Mouse (Mus musculus): Measurements from ENCODE around the gene Rgs12.

Rgs12 gene

DNA sequence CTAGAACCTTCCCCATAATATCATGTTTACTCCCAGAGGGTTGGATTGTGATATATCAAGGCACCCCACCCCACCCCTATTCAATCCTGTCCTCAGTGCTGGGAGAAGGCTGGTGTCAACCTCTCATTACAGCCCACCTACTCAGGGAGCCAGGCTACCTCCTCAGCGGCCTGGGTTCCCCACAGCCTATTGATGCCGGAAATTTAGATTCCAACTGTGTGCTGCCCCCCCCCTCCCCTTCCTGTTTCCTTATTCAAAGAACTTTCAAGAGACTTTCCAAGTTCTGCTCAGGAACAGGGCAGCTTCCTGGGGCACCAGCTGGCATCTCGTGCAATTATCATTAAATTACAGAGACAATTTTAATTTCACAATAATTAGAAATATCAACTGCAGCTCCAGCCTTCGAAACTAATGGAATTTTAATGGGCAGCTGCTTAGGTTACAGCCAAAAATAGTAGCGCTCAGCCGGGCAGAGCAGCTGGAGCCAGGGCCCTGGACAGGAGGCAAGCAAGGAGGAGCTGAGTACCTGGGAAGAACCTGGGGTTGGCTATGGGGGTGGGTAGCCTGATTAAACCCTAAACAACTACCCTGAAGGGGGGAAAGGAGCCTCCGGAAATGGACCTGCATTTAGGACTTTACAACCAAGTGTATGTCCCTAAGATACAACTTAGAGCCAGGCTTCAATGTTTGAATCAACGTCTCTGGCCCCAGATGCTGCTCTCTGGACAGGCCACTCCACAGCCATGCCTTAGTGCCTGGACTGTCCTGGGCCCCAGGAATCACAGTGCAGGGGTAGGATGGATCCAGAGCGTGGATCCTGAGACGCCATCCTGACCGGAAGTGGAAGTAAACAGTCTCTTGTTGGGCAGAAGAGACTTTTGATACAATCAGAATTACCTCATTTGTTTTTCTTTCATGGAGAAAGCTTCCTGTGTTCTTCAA, 17.5 kb upstream of the Rgs12 start:
- no peak for DNase-seq (ENCODE audit: low spot score in 2 of 2)

DNA sequence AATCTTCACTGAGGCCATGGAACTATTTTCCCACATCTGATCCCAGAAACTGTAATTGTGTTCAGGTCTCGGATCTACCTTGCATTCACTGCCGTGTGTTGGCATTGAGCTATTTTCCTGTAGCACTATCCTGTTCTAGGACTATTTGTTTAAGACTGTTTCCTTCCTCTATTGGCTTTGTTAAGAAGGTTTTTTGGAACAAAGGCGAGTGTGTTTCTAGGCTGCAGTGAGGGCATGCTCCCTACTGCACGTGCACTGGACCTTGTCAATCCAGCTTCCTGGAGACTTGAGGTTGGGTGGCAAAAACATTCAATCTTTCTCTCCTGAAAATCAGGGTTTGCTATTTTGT, 16.8 kb upstream of the Rgs12 start:
- DNase-seq (ENCODE audit: low spot score in 2 of 2) = no peak

DNA sequence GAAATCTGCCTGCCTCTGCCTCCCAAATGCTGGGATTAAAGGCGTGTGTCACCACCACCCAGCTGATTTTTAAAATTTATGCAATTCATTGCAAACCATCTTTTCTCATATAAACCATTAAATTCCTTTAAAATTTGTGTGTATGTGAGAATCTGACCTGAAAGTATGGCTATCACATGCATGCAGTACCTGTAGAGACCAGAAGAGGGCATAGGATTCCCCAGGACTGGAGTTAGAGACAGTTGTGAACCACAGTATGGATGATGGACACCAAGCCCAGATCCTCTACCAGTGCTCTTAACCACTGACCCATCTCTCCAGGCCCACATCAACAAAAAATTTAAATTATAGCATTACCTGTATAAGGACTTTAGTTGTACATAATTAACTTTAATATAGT, 15.8 kb upstream of the Rgs12 start:
- peak in 1 of 2 experiments; percentile 46 for DNase-seq (ENCODE audit: low spot score in 2 of 2)

DNA sequence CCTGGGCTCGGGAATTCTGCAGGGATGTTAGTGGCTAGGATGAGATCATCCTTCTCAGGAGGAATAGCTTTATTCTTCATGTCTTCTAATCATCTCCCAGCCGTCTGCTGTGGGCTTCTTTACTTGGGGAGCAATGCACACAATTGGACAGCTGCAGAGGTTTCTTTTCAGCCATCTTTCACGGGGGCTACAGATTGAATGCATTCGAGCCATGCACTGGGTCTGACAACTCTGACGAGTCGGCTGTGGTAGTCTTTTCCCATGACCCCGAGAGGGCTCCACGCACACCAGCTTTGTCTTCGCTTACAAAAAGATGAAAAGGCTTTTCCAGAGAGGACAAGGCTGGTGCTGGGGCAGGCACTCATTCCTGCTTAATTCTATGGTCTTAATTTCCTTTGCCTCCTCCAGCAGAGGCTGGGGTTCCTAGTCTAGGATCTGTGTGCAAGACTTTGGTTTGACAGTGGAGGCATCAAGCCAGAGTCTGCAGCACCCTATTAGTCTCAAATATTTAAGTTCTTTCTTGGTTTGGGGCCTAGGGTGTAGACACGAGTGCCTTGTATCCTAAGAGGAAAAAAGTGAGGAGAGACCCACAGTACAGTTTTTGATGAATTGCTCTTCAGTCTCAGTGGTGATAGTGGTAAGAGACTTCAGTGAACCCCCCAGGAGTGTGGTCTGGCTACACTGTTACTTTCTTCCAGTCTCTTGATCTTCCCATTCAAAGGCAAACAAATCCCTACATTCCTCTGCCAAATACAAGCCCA, 7.4 kb upstream of the Rgs12 start:
- no peak for DNase-seq (ENCODE audit: low spot score in 2 of 2)

- no peak for DNase-seq (ENCODE audit: low spot score in 2 of 2)
Observed at GRCm38 (mm10) chr5:34943428-34943827, 5.8 kb upstream of the Rgs12 start.

- peak in 1 of 2 experiments; percentile 78 for DNase-seq (ENCODE audit: low spot score in 2 of 2)
Observed at GRCm38 (mm10) chr5:34949769-34950211, 545 bp downstream of the Rgs12 start.

DNA sequence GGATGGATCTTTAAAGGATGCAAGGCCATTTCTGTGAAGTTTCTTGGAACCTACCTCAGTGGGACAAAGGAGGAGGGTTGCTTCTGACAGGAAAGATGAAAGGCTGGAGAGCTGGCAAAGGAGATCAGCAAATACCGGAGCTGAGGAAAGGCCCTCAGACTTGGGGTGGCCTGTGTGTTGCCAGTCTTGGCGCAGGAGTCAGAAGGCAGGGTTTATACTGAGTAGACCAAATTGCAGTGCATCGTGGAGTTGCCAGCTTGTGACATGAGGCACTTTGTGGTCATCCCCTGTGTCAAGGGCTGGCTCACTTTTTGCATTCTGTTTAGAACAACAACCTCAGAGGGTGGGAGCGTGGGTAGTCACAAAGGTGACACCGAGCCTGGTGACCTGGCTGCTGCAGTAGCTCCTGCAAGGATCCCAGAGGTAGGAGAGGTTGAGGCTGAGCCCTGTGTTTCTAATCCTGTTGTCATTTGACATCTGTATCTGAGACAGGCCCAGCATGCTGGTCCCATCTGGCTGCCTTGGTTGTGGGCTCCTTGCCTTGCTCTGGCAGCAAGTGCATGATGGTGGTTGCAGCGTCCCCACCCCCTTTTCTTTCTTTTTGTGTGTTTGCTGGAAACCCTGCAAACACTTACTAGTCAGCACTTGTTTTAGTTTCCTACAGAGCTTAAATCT, 1.4 kb downstream of the Rgs12 start:
- no peak for DNase-seq (ENCODE audit: low spot score in 2 of 2)

GRCm38 (mm10) chr5:34951161-34951834, 2.1 kb downstream of the Rgs12 start:
- no peak for DNase-seq (ENCODE audit: low spot score in 2 of 2)

GRCm38 (mm10) chr5:34954508-34954907, 5.3 kb downstream of the Rgs12 start:
- DNase-seq (ENCODE audit: low spot score in 2 of 2) = no peak

DNA sequence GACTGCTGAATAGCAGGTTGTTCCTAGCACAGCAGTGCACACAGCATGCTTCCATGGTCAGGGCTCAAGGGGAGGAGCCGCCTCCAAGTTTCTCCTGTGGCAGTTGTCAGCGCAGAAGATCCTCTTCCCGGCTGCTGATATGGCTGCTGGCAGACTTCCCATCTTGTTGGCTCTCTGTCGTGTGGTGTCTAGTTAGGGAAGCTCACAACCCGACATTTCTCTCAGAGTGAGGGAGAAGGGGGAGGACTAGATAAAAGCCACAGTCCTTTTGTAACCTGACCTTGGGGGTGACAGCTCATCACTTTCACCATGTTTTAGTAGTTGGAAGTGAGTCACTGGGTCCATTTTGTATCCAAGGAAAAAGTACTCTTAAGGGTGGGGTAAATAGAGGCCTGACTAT, 6.4 kb downstream of the Rgs12 start:
- no peak for DNase-seq (ENCODE audit: low spot score in 2 of 2)

DNA sequence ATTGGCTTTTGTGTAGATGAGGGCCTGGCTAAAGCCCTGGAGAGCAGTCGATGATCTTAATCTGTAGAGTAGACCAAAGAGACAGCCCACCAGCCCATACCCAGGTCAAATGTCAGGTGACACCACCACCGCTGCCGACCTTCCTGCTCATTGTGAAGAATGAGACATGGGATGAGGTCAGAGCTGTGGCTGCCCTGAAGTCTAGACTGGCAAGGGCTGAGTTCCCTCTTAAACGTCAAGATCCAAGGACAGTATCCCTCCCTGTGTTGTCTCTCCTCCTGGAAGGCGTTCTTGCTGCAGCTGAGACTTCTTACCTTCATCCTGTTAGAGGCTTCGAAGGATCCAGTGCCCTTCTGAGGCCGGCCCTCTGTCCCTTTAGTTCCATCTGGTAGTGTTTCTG, 6.9 kb downstream of the Rgs12 start:
- DNase-seq (ENCODE audit: low spot score in 2 of 2) = no peak

DNA sequence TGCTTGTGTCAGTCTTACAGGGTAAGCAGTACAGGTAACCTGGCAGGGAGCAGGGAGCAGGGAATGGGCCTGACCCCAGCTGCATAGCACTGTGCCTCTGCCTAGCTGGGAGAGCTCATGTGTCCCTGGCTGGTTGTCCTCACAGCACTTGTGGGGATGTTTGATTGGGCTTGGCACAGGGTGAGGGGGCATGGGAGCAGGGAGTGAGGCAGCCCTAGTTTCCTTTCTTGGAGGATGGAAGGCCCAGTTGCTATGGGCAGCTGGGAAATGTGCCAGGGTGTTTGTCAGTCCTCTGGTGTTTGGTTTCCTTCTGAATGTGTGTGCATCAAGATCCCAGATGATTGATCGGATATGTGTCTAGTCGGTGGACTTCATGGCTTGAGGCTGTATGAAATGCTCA, 7.8 kb downstream of the Rgs12 start:
- DNase-seq (ENCODE audit: low spot score in 2 of 2) = no peak

DNA sequence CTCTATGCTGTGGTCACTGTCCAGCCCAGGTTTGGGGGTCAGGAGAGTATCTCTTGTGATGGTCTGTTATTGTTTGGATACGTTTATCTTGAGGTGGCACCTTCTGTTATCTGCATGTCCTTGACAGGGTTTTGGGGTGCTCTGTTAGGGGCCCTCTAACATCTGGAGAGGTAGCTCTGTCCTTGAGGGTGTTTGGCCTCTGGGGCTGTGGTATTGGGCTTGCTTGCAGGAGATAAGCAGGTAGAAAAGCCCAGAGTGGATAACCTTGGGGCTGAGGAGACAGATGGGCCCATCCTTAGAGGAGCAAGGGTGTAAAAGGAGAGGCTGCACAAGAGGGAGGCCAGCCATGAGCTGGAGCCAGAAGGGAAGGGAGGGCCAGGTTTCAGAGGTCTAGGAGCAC, 10.8 kb downstream of the Rgs12 start:
- peak in 1 of 2 experiments; percentile 63 for DNase-seq (ENCODE audit: low spot score in 2 of 2)

DNA sequence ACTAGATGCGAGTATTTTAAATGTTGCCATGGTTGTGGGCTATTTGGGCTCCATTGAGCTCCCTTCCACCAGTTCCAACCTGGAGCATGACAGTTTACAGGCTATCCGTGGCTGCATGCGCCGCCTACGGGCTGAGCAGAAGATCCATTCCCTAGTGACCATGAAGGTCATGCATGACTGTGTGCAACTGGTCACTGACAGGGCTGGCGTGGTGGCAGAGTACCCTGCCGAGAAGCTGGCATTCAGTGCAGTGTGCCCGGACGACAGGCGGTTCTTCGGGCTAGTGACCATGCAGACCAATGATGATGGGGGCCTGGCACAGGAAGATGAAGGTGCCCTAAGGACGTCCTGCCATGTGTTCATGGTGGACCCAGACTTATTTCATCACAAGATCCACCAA, 16.3 kb downstream of the Rgs12 start:
- no peak for DNase-seq (ENCODE audit: low spot score in 2 of 2)

- no peak for DNase-seq (ENCODE audit: low spot score in 2 of 2)
Observed at GRCm38 (mm10) chr5:34968386-34968785, 19.1 kb downstream of the Rgs12 start.

DNA sequence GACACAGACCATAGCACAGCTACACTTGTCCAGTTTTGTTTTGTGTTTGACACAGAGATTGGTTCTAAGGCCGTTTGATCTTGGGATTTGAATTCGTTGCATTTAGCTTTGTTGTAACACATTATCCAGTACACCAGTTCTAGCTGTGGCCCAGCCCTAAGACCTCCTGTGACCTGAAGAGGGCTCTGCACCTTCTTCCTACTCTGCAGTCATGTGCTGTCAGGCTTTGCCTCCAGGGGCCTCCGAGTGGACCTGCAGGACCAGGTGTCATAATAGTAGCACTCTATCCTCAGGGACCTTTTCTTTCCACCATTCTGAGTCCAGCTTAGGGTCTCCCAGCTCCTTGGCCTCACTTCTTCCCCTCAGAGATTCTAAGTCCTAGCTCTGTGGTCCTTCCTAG, 23.2 kb downstream of the Rgs12 start:
- no peak for DNase-seq (ENCODE audit: low spot score in 2 of 2)

GRCm38 (mm10) chr5:34973560-34974317, 24.5 kb downstream of the Rgs12 start:
- DNase-seq (ENCODE audit: low spot score in 2 of 2) = no peak

DNA sequence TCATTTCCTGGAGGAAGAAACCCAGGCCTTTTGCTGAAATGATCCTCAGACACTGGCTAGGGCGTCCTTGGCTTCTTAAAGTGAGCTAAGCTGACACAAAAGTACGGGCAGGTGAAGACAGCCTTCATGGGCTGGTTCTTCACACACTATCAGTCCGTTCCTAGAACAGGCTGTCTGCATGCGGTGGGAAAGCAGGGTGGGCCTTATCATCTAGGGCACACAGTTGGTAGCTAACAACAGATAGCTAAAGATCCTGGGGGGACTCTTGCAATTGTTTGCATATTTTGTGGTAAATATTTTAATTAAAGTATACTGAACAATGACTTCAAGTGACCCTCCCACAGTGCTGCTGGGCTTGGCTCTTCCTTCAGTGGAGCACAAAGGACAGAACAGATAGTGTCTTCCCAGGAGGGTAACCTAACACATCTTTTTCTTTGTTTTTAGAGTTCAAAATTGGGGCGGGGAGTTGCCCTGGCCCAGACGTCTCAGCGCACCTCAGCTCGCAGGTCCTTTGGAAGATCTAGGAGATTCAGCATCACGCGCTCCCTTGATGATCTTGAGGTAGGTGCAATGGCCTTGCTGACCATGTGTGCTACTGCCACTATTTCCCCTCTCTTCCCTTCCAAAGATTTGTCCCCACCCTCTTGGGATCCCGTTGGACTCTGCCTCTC, 25.7 kb downstream of the Rgs12 start:
- peak in 1 of 2 experiments; percentile 59 for DNase-seq (ENCODE audit: low spot score in 2 of 2)

DNA sequence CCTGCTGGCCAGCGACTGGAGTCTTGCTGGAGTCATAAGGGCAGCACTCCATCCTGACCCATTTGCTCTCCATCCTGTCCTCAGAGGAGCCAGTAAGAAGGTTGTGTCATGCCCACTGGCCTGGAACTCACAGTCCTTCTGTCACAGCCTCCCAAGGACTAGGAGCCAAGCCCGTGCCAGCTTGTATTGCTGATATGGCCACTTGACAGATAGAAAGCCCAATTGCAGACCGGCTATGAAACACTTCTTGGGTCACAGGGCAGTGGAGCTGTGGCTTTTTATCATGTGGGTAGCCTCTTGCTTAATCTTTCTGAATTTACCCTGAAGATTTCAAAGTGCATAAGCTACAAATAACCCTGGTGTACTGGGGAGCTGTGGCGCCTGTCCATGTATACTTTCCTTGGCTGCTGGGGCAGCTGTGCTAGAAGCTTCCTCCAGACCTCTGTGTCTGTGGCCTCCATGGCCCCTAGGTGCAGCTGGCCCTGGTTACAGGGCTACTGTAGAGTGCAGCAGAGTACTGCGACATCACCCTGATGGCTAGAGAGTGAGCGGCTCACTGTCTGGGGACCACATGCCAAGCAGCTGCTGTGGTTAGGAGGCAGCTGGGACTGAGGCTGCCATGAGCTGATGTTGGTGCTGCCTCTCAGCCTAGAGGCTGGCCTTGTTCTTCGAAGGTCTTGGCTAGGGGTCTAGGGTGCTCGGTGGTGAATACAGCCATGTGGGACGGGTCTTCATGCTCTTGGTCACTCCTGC, 27.5 kb downstream of the Rgs12 start:
- DNase-seq (ENCODE audit: low spot score in 2 of 2) = peak in 1 of 2 experiments; percentile 52

DNA sequence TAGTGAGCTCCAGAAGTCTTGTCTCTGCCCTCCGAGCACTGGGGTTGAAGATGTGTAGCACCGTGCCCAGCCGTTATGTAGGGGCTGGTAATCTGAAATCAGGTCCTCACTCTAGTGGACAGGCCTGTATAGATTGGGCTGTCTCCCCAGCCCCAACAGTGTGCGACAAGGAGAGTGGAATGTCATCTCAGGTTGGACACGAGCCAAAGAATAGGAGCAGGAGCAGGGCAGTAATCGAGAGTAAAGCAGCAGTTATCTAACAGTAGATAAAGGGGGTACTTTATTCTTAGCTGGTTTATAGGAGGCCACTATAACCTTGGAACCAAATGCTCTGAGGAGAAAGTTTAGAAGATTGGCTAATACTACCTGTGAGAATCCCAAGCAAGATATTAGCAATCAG, 30.9 kb downstream of the Rgs12 start:
- DNase-seq (ENCODE audit: low spot score in 2 of 2) = no peak

Measured in spleen, postnatal 4 days (tissue).